Mouse (Mus musculus): ENCODE results near the gene Kdm4a. TPM values are rescaled to one million over a fixed set of nuclear protein-coding genes. Genes with fewer than 3 reads are reported as not detected.

The Kdm4a gene
- polyA plus RNA-seq, 1 experiment from 2014 or later = 52.0 TPM

- Histone ChIP-seq H3K4me3 (peak overlapping the region; percentile 95), H3K4me2 (peak overlapping the region; percentile 81), H3K4me1 (replicated peaks) (peaks cover 36% of the 10 kb centered on the region), H3K27ac (peak overlapping the region; percentile 89; the same call in 1 of the 2 replicates), H3K9me3 (no peaks in the 10 kb centered on the region), H3K27me3 (no peaks in the 10 kb centered on the region), H3K9ac (peak overlapping the region; percentile 95), H3K36me3 (peaks cover 40% of the 10 kb centered on the region)
- WGBS = 98% methylated on average over 1 of the region's 1 CpGs
- 0 out of 2 replicates have a peak, but pooled peaks have one; percentile 0 for ATAC-seq (ENCODE audit: low FRiP score)
These were observed 44.4 kb downstream of the Kdm4a start for GRCm38 (mm10) chr4:118135414-118135813.

- peak within 1 kb of the TSS; percentile 89 for H3K27ac ChIP-seq
- peak; percentile 98 for ATAC-seq (ENCODE audit: low FRiP score)
- H3K4me3 ChIP-seq = peak within 1 kb of the TSS; percentile 95
- H3K9me3 ChIP-seq = no peaks in the 10 kb centered on the region
- WGBS = under 1% methylated on average over 82 of the region's 84 CpGs
- peak within 1 kb of the TSS; percentile 95 for H3K9ac ChIP-seq
- peak within 1 kb of the TSS; percentile 81 for H3K4me2 ChIP-seq
- peaks cover 36% of the 10 kb centered on the region for H3K4me1 ChIP-seq (replicated peaks)
- H3K27me3 ChIP-seq = no peaks in the 10 kb centered on the region
- peaks cover 34% of the 10 kb centered on the region for H3K36me3 ChIP-seq
These were observed 45.1 kb downstream of the Kdm4a start, which contains the start of gene St3gal3 for GRCm38 (mm10) chr4:118134485-118135365. Gene St3gal3 (minus strand): TSS chr4:118134914.

GRCm38 (mm10) chr4:118131329-118131728, 48.5 kb downstream of the Kdm4a start:
- Histone ChIP-seq H3K4me3 (no peak overlapping the region), H3K4me1 (replicated peaks) (peaks cover 48% of the 10 kb centered on the region), H3K27me3 (no peaks in the 10 kb centered on the region), H3K9ac (no peak overlapping the region), H3K27ac (no peak overlapping the region), H3K9me3 (no peaks in the 10 kb centered on the region), H3K4me2 (no peak overlapping the region), H3K36me3 (peaks cover 7% of the 10 kb centered on the region)
- 92% methylated on average over 5 of the region's 5 CpGs for WGBS
- ATAC-seq (ENCODE audit: low FRiP score) = no peak

- peaks cover 22% of the 10 kb centered on the region for H3K4me1 ChIP-seq (replicated peaks)
- WGBS = 89% methylated on average over 14 of the region's 14 CpGs
- H3K4me3 ChIP-seq = no peak overlapping the region
- no peak for ATAC-seq (ENCODE audit: low FRiP score)
- no peaks in the 10 kb centered on the region for H3K27me3 ChIP-seq
- no peaks in the 10 kb centered on the region for H3K36me3 ChIP-seq
- H3K9me3 ChIP-seq = no peaks in the 10 kb centered on the region
- H3K4me2 ChIP-seq = no peak overlapping the region
- no peak overlapping the region for H3K9ac ChIP-seq
- no peak overlapping the region for H3K27ac ChIP-seq
These were observed 56.7 kb downstream of the Kdm4a start for GRCm38 (mm10) chr4:118123030-118123704.

- Histone ChIP-seq H3K36me3 (no peaks in the 10 kb centered on the region), H3K9ac (0 out of 2 replicates have a peak overlapping the region, but pooled peaks have one; percentile 1), H3K4me3 (no peak overlapping the region), H3K4me1 (replicated peaks) (peaks cover 11% of the 10 kb centered on the region), H3K9me3 (no peaks in the 10 kb centered on the region), H3K27me3 (no peaks in the 10 kb centered on the region), H3K4me2 (no peak overlapping the region), H3K27ac (peak overlapping the region; percentile 20; the same call in 1 of the 2 replicates)
- ATAC-seq (ENCODE audit: low FRiP score) = no peak
- 86% methylated on average over 10 of the region's 10 CpGs for WGBS
These were observed 57.8 kb downstream of the Kdm4a start for GRCm38 (mm10) chr4:118122078-118122477.

- Histone ChIP-seq H3K4me2 (no peak overlapping the region), H3K9ac (no peak overlapping the region), H3K27me3 (no peaks in the 10 kb centered on the region), H3K36me3 (no peaks in the 10 kb centered on the region), H3K4me3 (no peak overlapping the region), H3K4me1 (replicated peaks) (0 out of 2 replicates have a peak, but pooled peaks cover 7% of the 10 kb centered on the region), H3K27ac (no peak overlapping the region), H3K9me3 (no peaks in the 10 kb centered on the region)
- WGBS = 94% methylated on average over 10 of the region's 10 CpGs
- no peak for ATAC-seq (ENCODE audit: low FRiP score)
These were observed 62.3 kb downstream of the Kdm4a start for GRCm38 (mm10) chr4:118117565-118117964.

- Histone ChIP-seq H3K27ac (no peak overlapping the region), H3K4me3 (no peak overlapping the region), H3K9me3 (peaks cover 2% of the 10 kb centered on the region; the same call in 1 of the 2 replicates), H3K4me2 (no peak overlapping the region), H3K27me3 (no peaks in the 10 kb centered on the region), H3K9ac (no peak overlapping the region), H3K4me1 (replicated peaks) (0 out of 2 replicates have a peak, but pooled peaks cover 3% of the 10 kb centered on the region), H3K36me3 (no peaks in the 10 kb centered on the region)
- 92% methylated on average over 11 of the region's 11 CpGs for WGBS
- no peak for ATAC-seq (ENCODE audit: low FRiP score)
These were observed 63.7 kb downstream of the Kdm4a start for GRCm38 (mm10) chr4:118116098-118116497.

GRCm38 (mm10) chr4:118115132-118115531, 64.7 kb downstream of the Kdm4a start:
- Histone ChIP-seq H3K36me3 (no peaks in the 10 kb centered on the region), H3K27ac (no peak overlapping the region), H3K4me1 (replicated peaks) (0 out of 2 replicates have a peak, but pooled peaks cover 3% of the 10 kb centered on the region), H3K9me3 (peaks cover 3% of the 10 kb centered on the region; the same call in 1 of the 2 replicates), H3K4me3 (no peak overlapping the region), H3K4me2 (no peak overlapping the region), H3K27me3 (no peaks in the 10 kb centered on the region), H3K9ac (no peak overlapping the region)
- no peak for ATAC-seq (ENCODE audit: low FRiP score)
- WGBS = 94% methylated on average over 7 of the region's 7 CpGs

GRCm38 (mm10) chr4:118112601-118113000, 67.2 kb downstream of the Kdm4a start:
- H3K27me3 ChIP-seq = no peaks in the 10 kb centered on the region
- H3K36me3 ChIP-seq = peaks cover 5% of the 10 kb centered on the region; the same call in 1 of the 2 replicates
- ATAC-seq (ENCODE audit: low FRiP score) = no peak
- peaks cover 13% of the 10 kb centered on the region for H3K4me1 ChIP-seq (replicated peaks)
- H3K9me3 ChIP-seq = peaks cover 3% of the 10 kb centered on the region; the same call in 1 of the 2 replicates
- 0 out of 2 replicates have a peak overlapping the region, but pooled peaks have one; percentile 25 for H3K27ac ChIP-seq
- H3K9ac ChIP-seq = no peak overlapping the region
- no peak overlapping the region for H3K4me2 ChIP-seq
- H3K4me3 ChIP-seq = no peak overlapping the region
- WGBS = 80% methylated on average over 12 of the region's 12 CpGs

- ATAC-seq (ENCODE audit: low FRiP score) = 0 out of 2 replicates have a peak, but pooled peaks have one; percentile 24
- H3K36me3 ChIP-seq = peaks cover 17% of the 10 kb centered on the region
- no peak overlapping the region for H3K4me3 ChIP-seq
- H3K27ac ChIP-seq = peak overlapping the region; percentile 5; the same call in 1 of the 2 replicates
- H3K4me1 ChIP-seq (replicated peaks) = peaks cover 13% of the 10 kb centered on the region
- no peak overlapping the region for H3K9ac ChIP-seq
- H3K4me2 ChIP-seq = no peak overlapping the region
- peaks cover 3% of the 10 kb centered on the region; the same call in 1 of the 2 replicates for H3K9me3 ChIP-seq
- WGBS = 72% methylated on average over 13 of the region's 13 CpGs
- no peaks in the 10 kb centered on the region for H3K27me3 ChIP-seq
These were observed 70.2 kb downstream of the Kdm4a start for GRCm38 (mm10) chr4:118109649-118110048.

- peaks cover 13% of the 10 kb centered on the region for H3K4me1 ChIP-seq (replicated peaks)
- peaks cover 17% of the 10 kb centered on the region for H3K36me3 ChIP-seq
- ATAC-seq (ENCODE audit: low FRiP score) = no peak
- peaks cover 3% of the 10 kb centered on the region; the same call in 1 of the 2 replicates for H3K9me3 ChIP-seq
- no peak overlapping the region for H3K27ac ChIP-seq
- H3K27me3 ChIP-seq = no peaks in the 10 kb centered on the region
- 79% methylated on average over 7 of the region's 7 CpGs for WGBS
- no peak overlapping the region for H3K9ac ChIP-seq
- no peak overlapping the region for H3K4me3 ChIP-seq
- H3K4me2 ChIP-seq = no peak overlapping the region
These were observed 71.1 kb downstream of the Kdm4a start for GRCm38 (mm10) chr4:118108779-118109178.

Measured in hindbrain, embryonic 13.5 days (tissue).